Mouse (Mus musculus): ENCODE measurements around the gene Gapt. TPM values are rescaled to one million over a fixed set of nuclear protein-coding genes. Genes with fewer than 3 reads are reported as not detected.

Gene Gapt
- polyA plus RNA-seq (2017; shearing (Covaris generic)) = 1 to 10 TPM in 1 of 2 experiments, under 1 TPM in 1; 0.26 to 1.4 TPM

GRCm38 (mm10) chr13:110356941-110357340, at the start of gene Gapt:
Gene Gapt (minus strand): TSS chr13:110357199.

GRCm38 (mm10) chr13:110394291-110395178, 37.5 kb upstream of the Gapt start, which contains the start of gene Plk2:
Gene Plk2 (plus strand): TSS chr13:110395046.

Other genes starting within 250 kb of the Gapt start
- gene Rab3c, start 76.2 kb downstream of the Gapt start, polyA plus RNA-seq (2017; shearing (Covaris generic)) = 1 to 10 TPM in 1 of 2 experiments, under 1 TPM in 1; 0.24 to 1.3 TPM
- 1 to 10 TPM in 1 of 2 experiments, under 1 TPM in 1; 0.82 to 1.6 TPM for gene Plk2, start 37.8 kb upstream of the Gapt start, polyA plus RNA-seq (2017; shearing (Covaris generic))

Measured in activated CD4-positive, CD25-positive, alpha-beta regulatory T cell (primary cell).